Mouse (Mus musculus) embryonic fibroblast, embryonic 13.5 days (primary cell): ENCODE data around the gene Gm10282. TPM values are rescaled to one million over a fixed set of nuclear protein-coding genes. Genes with fewer than 3 reads are reported as not detected.

Experiments
- H3K27ac ChIP-seq: 2 replicates; pipeline ENCODE4 v1.5.1; 2012; ENCODE audit warnings: low read length, control low read depth, inconsistent platforms; ENCODE audit not compliant: insufficient read depth
- H3K4me1 ChIP-seq: 2 replicates; pipeline ENCODE4 v1.6.1; 2011; ENCODE audit warnings: low read length; ENCODE audit not compliant: control insufficient read depth, insufficient read depth
- H3K4me3 ChIP-seq: 2 replicates; pipeline ENCODE4 v1.5.1; 2011; ENCODE audit warnings: mild to moderate bottlenecking, control low read depth, low read length; ENCODE audit not compliant: insufficient read depth
- CTCF ChIP-seq: IDR thresholded peaks from 2 replicates; pipeline ENCODE4 v1.5.1; 2011; ENCODE audit warnings: mild to moderate bottlenecking, control low read depth, low read length, moderate library complexity, borderline replicate concordance; ENCODE audit not compliant: insufficient read depth
- POLR2A ChIP-seq: IDR thresholded peaks from 2 replicates; pipeline ENCODE4 v1.6.1; 2011; ENCODE audit warnings: low read depth, mild to moderate bottlenecking, control low read depth, low read length, moderate library complexity
- polyA plus RNA-seq: library from polyadenylated mRNA; stranded (reverse); fragments of >200 nt; gene quantifications from 2 replicates; pipeline ENCODE4 v1.2.4, GENCODE M21; 2011; ENCODE audit warnings: low read depth; ENCODE audit not compliant: missing spikeins, insufficient read length

Gm10282 gene
- polyA plus RNA-seq, 1 experiment, result 4.6 TPM

DNA sequence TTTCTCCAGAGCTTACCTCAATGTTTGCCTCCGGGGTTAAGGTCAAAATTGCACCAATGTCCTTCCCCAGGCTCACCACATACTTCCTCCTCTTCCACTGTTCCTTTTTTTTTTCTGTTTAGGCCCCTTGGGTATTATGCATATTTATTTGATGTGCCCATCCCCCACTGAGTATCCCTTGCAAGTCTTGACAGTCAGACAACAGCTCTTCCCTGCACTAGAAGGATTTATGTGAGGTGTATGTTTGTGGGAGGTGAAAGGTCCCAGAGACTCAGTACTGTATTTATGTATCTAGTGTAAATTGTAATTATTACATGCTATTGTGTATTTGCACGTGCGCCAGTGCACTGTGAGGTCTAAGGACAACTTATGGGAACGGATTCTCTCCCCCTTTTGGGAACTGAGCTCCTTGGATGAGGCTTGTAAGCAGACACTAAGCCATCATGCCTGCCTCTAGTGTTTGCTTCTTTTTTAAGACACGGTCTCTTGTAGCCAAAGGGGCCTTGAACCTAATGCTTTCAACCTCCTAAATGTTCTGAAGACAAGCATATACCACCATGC is 12.8 kb upstream of the Gm10282 start:
- H3K27ac ChIP-seq, result no peak overlapping the region
- no peak for TF ChIP-seq CTCF
- TF ChIP-seq POLR2A, result no peak
- no peak overlapping the region for H3K4me3 ChIP-seq
- peaks cover 2% of the 10 kb centered on the region; the same call in 1 of the 2 replicates for H3K4me1 ChIP-seq

- TF ChIP-seq POLR2A, result no peak
- no peak for TF ChIP-seq CTCF
- Histone ChIP-seq H3K4me1 (peaks cover 2% of the 10 kb centered on the region; the same call in 1 of the 2 replicates), H3K4me3 (no peak overlapping the region), H3K27ac (no peak overlapping the region)
These were observed 11.1 kb upstream of the Gm10282 start for GRCm38 (mm10) chr8:72316053-72316695.

GRCm38 (mm10) chr8:72312926-72313518 is 8.0 kb upstream of the Gm10282 start:
- no peak overlapping the region for H3K4me3 ChIP-seq
- no peaks in the 10 kb centered on the region for H3K4me1 ChIP-seq
- no peak for TF ChIP-seq POLR2A
- no peak for TF ChIP-seq CTCF
- H3K27ac ChIP-seq, result no peak overlapping the region

DNA sequence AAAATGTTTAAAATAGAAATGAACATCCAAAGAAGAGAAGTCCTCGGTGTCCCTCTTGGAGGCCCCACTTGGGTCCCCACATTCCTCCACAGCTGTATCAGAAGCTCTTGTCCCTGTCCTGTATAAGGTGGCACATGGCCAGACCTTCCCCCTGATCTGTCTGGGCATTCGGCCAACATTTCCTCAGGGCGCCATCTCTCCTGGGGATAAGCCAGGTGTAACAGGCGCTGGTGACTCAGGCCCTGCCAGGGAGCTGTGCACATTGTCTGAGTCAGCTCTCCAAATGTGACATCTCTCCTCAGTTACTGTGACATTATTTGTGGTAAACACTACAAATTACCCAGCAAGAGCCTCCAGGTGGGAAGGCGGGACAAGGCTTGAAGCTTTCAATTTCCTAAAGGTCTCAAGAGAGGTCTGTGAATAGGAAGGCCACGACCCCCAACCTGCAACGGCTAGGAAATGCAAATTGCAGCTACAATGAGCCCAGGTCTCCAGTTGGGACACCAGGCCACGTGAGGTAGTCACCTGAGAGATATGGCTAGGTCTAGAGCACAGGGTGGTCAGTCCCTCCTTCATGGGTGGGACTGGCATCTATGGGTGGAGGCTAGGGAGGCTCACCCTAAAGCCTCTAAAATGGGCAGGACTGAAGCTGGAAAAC is 5.9 kb upstream of the Gm10282 start:
- H3K27ac ChIP-seq, result no peak overlapping the region
- no peak overlapping the region for H3K4me3 ChIP-seq

GRCm38 (mm10) chr8:72308276-72308675 is 3.2 kb upstream of the Gm10282 start:
- TF ChIP-seq POLR2A, result no peak
- TF ChIP-seq CTCF, result no peak
- no peak overlapping the region for H3K4me3 ChIP-seq
- H3K27ac ChIP-seq, result no peak overlapping the region

More for the DNA sequence above, 5.9 kb upstream of the Gm10282 start:
- H3K4me1 ChIP-seq, result no peaks in the 10 kb centered on the region
- no peak for TF ChIP-seq CTCF
- no peak for TF ChIP-seq POLR2A

DNA sequence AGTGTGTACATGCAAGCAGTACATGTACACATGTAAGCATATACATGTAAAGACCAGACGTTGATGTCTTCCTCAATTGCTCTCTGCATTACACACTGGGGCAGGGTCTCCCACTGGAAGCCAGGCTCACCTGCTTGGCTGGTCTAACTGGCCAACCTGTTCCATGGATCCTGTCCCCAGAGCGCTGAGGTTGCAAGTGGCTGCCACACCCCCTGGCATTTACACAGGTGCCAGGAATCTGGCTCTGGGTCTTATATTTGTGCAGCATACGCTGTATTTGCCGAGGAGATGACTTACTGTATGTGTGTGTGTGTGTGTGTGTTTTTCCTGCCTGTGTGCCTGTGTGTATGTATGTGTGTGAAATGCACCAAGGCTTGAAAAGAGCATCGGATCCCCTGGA is 1.9 kb upstream of the Gm10282 start:
- H3K4me1 ChIP-seq, result no peaks in the 10 kb centered on the region
- TF ChIP-seq CTCF, result no peak
- TF ChIP-seq POLR2A, result no peak
- no peak overlapping the region for H3K27ac ChIP-seq
- no peak overlapping the region for H3K4me3 ChIP-seq

More at GRCm38 (mm10) chr8:72308276-72308675, 3.2 kb upstream of the Gm10282 start:
- no peaks in the 10 kb centered on the region for H3K4me1 ChIP-seq

- no peaks in the 10 kb centered on the region for H3K4me1 ChIP-seq
- TF ChIP-seq POLR2A (no peak), CTCF (no peak)
- H3K27ac ChIP-seq, result peak overlapping the region; percentile 59
- H3K4me3 ChIP-seq, result no peak overlapping the region
These were observed 1.4 kb downstream of the Gm10282 start for GRCm38 (mm10) chr8:72303633-72304032.

- H3K4me3 ChIP-seq, result no peak overlapping the region
- H3K4me1 ChIP-seq, result no peaks in the 10 kb centered on the region
- H3K27ac ChIP-seq, result peak overlapping the region; percentile 59
- TF ChIP-seq CTCF (no peak), POLR2A (no peak)
These were observed 2.0 kb downstream of the Gm10282 start for GRCm38 (mm10) chr8:72302986-72303612.

DNA sequence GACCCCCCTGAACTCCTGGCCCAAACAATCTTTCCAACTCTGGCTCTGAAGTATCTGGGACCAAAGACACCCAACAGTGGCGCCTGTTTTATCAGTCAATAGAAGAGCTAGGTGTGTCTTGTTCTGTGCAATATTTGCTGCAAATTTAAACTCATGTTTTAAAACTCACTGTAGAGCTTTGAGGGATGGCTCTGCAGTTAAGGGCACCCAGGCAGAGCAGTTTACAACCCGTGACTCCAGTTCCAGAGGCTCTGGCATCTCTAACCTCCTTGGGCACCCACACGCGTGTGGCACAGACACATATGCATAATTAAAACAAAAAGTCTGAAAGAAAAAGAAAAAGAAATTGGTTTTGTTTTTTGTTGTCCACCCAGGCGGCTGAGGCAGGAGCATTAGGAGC is 3.6 kb downstream of the Gm10282 start:
- no peak overlapping the region for H3K4me3 ChIP-seq
- no peaks in the 10 kb centered on the region for H3K4me1 ChIP-seq
- TF ChIP-seq CTCF (no peak), POLR2A (no peak)
- H3K27ac ChIP-seq, result no peak overlapping the region
